Mouse (Mus musculus) c-Kit-positive CD71-positive TER-119-positive erythroid progenitor cells, embryonic 14.5 days (primary cell): ENCODE results near the gene Fank1.

Experiments
- DNase-seq: peaks from one replicate; pipeline ENCODE4 v3.0.0-alpha.2; 2013; ENCODE audit warnings: low spot score

Gene Fank1

GRCm38 (mm10) chr7:133768027-133768426 is 8.6 kb upstream of the Fank1 start:
- no peak for DNase-seq

DNA sequence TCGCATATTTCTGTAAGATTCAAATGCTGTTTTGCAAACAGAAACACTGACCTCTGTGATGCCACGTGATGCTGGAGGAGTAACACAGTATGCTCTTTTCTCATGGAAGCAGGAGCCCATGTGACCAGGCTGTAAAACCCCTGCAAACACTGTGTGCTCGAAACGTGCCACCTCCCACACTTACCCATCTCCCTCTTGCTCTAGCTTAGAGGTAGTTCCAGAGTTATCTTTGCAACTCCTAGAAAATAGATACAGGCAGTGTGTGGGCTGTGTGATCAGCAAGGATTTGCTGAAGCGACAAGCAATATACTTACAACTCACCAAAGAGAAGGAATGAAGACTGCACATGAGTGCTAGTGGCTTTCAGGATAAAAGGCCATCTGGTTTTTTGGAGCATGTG is 8.1 kb upstream of the Fank1 start:
- DNase-seq, result no peak

DNA sequence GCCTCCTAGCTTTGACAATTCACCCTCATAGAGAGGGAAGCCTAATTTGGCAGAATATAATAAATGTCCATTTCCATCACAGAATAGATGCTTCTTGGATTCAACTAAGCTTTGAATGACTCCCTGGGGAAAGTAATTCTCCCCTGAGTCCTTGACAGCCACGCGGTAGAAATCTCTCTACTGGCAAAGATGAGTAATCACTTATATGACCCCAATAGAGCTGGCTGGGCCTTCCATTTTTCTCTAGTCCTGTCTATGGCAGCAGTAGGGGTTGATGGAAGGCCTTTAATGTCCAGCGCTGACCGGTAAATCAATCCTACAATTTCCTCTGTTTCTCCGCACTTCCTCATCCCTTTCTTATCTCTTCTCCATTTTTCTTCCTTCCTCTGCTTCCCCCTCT is 1.5 kb upstream of the Fank1 start:
- DNase-seq, result no peak

DNA sequence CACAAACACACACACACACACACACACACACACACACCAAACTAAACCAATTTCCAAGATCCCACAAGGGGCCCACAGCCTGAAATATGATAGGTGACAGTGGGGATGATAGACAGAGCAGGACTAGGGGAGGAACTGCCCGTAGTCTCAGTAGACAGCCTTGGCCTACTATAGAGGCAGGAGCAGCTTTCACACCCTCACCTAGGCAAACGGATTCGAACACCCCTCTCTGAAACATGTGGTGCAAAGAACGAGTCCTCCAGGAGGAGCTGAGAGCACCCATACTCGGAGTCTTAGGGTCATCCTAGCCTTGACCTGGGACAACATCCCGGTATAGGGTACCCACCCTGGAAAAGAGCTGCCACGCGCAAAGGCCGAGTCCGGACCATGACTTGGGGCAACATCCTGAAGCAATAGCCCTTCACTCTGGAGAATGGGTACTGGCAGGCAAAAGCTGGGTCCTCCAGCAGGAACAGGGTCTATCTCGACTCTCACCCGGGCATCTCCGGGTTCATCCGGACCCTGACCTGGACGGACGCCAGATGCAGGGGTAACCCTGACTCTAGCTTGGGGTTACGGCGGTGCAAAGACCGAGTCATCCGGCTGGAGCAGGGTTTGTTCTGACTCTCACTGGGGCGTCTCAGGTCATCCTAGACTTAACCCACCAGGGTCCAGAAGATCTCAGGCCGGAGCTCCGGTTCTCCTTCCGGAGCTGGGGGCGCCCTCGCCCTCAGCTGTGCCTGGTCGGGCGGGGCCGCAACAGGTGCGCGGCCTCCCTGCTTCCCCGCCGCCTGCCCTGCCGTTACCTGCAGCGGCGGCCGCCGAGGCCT is 650 bp upstream of the Fank1 start:
- no peak for DNase-seq

- no peak for DNase-seq
Observed at GRCm38 (mm10) chr7:133781583-133781982, 4.9 kb downstream of the Fank1 start.

- DNase-seq, result no peak
Observed at GRCm38 (mm10) chr7:133781991-133782390, 5.3 kb downstream of the Fank1 start.

DNA sequence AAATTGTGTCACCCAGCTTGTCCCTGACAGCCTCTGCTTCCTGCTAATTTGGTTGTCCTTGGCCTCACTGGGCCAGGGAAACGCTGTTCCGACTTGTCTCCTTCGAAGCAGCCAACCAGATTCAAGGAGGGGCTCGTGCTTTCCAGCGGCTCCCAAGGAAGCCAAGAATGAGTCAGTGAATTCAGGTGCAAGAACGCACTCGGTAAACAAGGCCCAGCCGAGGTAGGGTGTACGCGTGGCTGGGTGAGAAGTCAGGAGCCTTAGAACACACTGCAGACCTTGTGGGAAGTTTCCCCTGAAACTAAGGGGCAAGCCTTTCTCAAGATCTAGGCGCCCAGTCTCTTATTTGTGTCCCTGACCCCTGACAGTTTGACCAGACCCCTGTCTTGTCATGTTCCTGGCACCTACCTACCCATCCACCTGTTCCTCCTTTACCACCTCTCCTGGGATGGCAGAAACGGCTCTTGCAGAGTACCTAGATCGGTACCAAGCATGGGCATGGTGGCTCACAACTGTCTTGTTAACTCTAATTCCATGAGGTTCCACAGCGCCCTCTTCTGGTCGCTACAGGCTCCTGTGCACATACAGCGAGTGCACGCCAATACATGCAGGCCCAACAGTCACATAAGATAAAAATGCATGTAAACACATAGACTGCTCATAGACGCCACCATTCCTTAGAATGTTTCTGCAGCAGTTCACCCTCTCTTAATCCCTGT is 6.2 kb downstream of the Fank1 start, which contains the start of gene Dhx32:
TSS of gene Dhx32 (minus strand) at position 10 of the 719 bp plus-strand sequence.
- peak; percentile 86 for DNase-seq

DNA sequence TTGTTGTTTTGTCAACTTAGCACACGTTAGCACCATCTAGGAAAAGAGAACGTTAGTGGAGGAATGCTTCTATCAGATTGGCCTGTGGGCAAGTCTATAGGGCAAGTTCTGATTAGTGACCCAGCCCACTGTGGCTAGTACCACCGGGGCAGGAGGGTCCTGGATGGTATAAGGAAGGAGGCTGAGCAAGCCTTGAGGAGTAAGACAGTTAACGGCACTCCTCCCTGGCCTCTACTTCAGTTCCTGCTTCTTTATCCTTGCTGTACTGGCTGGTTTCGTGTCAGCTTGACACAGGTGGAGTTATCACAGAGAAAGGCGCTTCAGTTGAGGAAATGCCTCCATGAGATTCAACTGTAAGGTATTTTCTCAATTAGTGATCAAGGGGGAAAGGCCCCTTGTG is 10.9 kb downstream of the Fank1 start:
- DNase-seq, result no peak

- no peak for DNase-seq
Observed at GRCm38 (mm10) chr7:133788147-133788546, 11.5 kb downstream of the Fank1 start.

- DNase-seq, result no peak
Observed at GRCm38 (mm10) chr7:133790171-133790570, 13.5 kb downstream of the Fank1 start.

GRCm38 (mm10) chr7:133790608-133791229 is 14.1 kb downstream of the Fank1 start:
- no peak for DNase-seq

DNA sequence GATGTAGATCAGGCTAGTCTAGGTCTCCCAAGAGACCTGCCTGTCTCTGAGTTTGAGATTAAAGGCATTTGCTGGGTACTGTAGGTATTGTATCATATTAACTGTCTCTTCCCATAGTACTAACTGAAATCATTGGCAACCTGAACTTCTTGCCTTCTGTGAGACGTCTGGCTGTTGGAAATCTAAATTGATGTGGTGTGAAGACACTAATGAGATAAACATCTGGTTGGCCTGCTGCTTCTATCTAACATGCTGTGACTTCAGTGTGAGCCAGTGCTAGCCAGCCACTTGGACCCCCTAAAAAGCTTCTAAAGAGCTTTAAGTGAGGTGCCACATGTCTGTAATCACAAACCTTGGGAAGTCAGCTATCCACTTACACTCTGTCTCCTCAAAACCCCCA is 16.1 kb downstream of the Fank1 start:
- DNase-seq, result no peak

- DNase-seq, result no peak
Observed at GRCm38 (mm10) chr7:133793248-133794131, 16.8 kb downstream of the Fank1 start.

GRCm38 (mm10) chr7:133794720-133795119 is 18.1 kb downstream of the Fank1 start:
- DNase-seq, result no peak

GRCm38 (mm10) chr7:133799928-133800327 is 23.3 kb downstream of the Fank1 start:
- DNase-seq, result no peak

- no peak for DNase-seq
Observed at GRCm38 (mm10) chr7:133801823-133802222, 25.2 kb downstream of the Fank1 start.

DNA sequence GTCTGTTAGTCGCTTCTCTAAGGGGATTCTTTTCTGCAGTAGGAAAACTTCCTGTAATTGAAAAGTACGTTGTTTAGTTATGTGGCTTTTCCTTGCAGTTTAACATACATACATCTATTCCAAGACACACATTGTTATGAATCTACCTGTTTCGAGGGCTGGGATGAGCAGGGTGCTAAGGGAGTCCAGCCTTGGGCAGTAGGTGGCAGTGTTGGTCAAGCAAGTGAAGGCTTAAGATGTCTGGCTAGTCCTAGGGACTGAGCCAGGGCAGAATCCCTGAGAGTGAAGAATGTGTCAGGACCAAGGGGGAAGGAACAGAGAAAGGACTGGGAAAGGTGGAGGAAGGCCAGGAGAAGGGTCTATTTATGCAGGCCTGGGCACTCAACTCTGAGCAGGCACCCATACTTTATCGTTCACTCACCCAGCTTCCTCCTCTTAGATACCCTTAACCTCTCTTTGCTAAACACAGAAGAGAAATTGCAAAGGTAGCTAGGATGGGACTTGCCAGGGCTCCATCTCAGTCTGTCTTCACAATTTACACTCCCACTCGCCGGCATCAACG is 29.0 kb downstream of the Fank1 start:
- peak; percentile 9 for DNase-seq

- no peak for DNase-seq
Observed at GRCm38 (mm10) chr7:133812927-133813326, 36.3 kb downstream of the Fank1 start.

DNA sequence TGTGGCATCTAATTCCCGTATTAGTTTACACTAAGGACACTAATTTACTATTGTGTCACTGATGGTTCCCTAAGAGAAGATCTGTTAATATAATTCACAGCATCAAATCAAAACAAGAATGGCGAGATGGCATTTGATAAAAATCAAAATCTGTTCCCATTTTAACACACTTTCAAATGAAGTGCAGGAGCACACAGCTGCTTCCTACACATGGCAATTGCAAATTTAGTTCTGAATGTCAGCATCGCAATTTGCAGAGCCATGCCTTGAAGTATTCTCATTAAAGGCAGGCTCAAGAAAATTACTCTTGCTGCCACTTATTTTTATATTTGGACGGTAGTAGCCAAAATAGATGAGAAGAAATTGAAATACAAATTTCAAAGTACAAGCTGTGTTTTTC is 36.7 kb downstream of the Fank1 start:
- DNase-seq, result no peak

DNA sequence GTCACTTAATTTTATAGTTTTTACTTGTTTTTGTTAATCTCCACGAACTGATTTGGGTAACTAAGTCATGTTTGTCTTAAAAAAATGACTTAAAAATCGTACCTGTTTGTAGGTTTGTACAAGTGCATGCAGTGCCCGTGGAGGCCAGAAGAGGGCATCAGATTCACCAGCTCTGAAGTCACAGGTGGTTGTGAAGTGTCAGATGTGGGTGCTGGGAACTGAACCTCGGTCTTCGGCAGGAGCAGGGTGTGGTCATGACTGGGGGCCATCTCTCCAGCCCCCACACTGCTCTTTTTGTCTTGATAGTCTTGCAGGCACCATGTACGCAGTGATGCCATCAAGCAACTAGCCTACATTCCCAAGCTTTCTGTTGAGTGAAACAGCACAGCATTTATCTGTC is 47.1 kb downstream of the Fank1 start:
- DNase-seq, result no peak

- DNase-seq, result peak; percentile 28
Observed at GRCm38 (mm10) chr7:133824579-133824978, 47.9 kb downstream of the Fank1 start.

DNA sequence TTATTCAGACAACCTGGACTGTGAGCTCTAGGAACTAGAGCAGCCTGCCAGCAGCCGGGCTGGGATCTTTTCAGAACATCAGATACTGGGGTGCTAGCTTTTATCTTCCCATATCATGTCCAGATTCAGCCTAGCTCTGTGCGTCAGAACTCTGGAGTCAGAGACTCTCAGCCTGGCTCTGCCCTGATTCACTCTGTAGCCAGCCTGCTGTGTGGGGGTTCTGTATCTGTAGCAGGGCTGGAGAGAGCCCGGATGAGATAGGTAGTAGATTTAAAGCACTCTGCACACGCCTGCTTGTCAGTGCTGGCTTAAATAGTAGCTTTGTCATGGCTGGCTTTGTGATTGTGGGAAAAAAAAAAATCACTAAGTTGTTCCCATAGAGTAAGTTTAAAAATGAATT is 51.9 kb downstream of the Fank1 start:
- DNase-seq, result no peak
